9 mouse cellular contexts compared by ENCODE assay signal in genomic region chr7:71383341-71384130, GRCm38 (mm10). TPM values are rescaled to one million over a fixed set of nuclear protein-coding genes. Genes with fewer than 3 reads are reported as not detected.
DNase-seq lines count a peak whose midpoint lies in the region; ATAC-seq lines count a peak whose summit lies in the region.
"Had no signal": no experiment of that assay in that cellular context is flagged by ENCODE, and none has a peak within 500 bp of the region (broad histone marks: within the 10 kb centered on the region; RNA-seq: fewer than 3 reads in every experiment).

No protein-coding gene starts in this region.

- peaks cover 29% of the 10 kb centered on the region for H3K4me1 ChIP-seq in embryonic facial prominence, embryonic 13.5 days
- H3K4me1 ChIP-seq in lung, embryonic 16.5 days (replicated peaks; ENCODE audit: control insufficient read depth, insufficient read depth, low read length), result peaks cover 34% of the 10 kb centered on the region

- H3K27ac ChIP-seq in embryonic facial prominence, embryonic 13.5 days, result 0 out of 2 replicates have a peak overlapping the region, but pooled peaks have one; percentile 57
- H3K27ac ChIP-seq in lung, embryonic 16.5 days (ENCODE audit: low read length), result peak overlapping the region; percentile 91
- H3K27ac ChIP-seq: macrophage had no signal

- H3K9ac ChIP-seq in embryonic facial prominence, embryonic 13.5 days, result 0 out of 2 replicates have a peak overlapping the region, but pooled peaks have one; percentile 27
- H3K9ac ChIP-seq in lung, embryonic 16.5 days (ENCODE audit: low read length), result peak overlapping the region; percentile 23

- peak; percentile 25 to 46 for DNase-seq in cerebellum, postnatal 14 days
- peak; percentile 40 to 51 for DNase-seq in heart, postnatal 10 days
- DNase-seq in layer of hippocampus, adult 9-10 months (ENCODE audit: low spot score), result peak; percentile 16
- peak; percentile 43 to 49 for DNase-seq in right cerebral cortex, postnatal 10 days (ENCODE audit: low spot score in 2 of 2)
- no peak for DNase-seq in spleen, postnatal 36 days (ENCODE audit: low spot score in 2 of 2)

- H3K9me3 ChIP-seq in embryonic facial prominence, embryonic 13.5 days, result no peaks in the 10 kb centered on the region
- H3K9me3 ChIP-seq in lung, embryonic 16.5 days (ENCODE audit: control insufficient read depth, low read length), result no peaks in the 10 kb centered on the region

- intact Hi-C loops in heart, postnatal 10 days (cut with DNase I), result no loop called here

- 23% methylated on average over 20 of the region's 20 CpGs for WGBS in embryonic facial prominence, embryonic 13.5 days
- WGBS in lung, embryonic 16.5 days, result 37% methylated on average over 20 of the region's 20 CpGs

- no peak overlapping the region for H3K4me3 ChIP-seq in embryonic facial prominence, embryonic 13.5 days
- no peak overlapping the region for H3K4me3 ChIP-seq in lung, embryonic 16.5 days (ENCODE audit: low read length)

- H3K27me3 ChIP-seq in embryonic facial prominence, embryonic 13.5 days, result peaks cover 19% of the 10 kb centered on the region
- H3K27me3 ChIP-seq in lung, embryonic 16.5 days (ENCODE audit: control insufficient read depth, insufficient read depth, low read depth, low read length), result no peaks in the 10 kb centered on the region

- no peaks in the 10 kb centered on the region for H3K36me3 ChIP-seq in embryonic facial prominence, embryonic 13.5 days
- H3K36me3 ChIP-seq in lung, embryonic 16.5 days (ENCODE audit: control insufficient read depth, insufficient read depth, low read length), result no peaks in the 10 kb centered on the region

- no peak for ATAC-seq in cerebellum, adult (ENCODE audit: insufficient number of reproducible peaks, low FRiP score, low TSS enrichment)
- ATAC-seq in embryonic facial prominence, embryonic 13.5 days (ENCODE audit: insufficient number of reproducible peaks, insufficient read depth, low FRiP score, low TSS enrichment, low read depth), result no peak
- ATAC-seq in lung, embryonic 16.5 days (ENCODE audit: low read depth), result peak; percentile 85

- peak overlapping the region; percentile 45 for H3K4me2 ChIP-seq in embryonic facial prominence, embryonic 13.5 days
- peak overlapping the region; percentile 21 for H3K4me2 ChIP-seq in lung, embryonic 16.5 days (ENCODE audit: low read depth, low read length)

RNA-seq across cellular contexts. Expression of gene Gm10295, which starts 32.3 kb away (rescaled TPM):
- not detected in 2 replicates for polyA plus RNA-seq in embryonic facial prominence, embryonic 13.5 days (2015; fragmentation: Nextera tagmentation; extraction: Ambion mirVana)
- total RNA-seq in heart, postnatal 10 days (2021), result not detected
- polyA plus RNA-seq in lung, embryonic 16.5 days (2015; fragmentation: Nextera tagmentation; extraction: Ambion mirVana), result 0.05 TPM in 1 of 2 replicates, not detected in the other
- polyA plus RNA-seq: macrophage had no signal

Comparison
In these comparisons a context has a peak if more than half of its experiments do, and no peak if none do; other contexts are left out.
1. DNase-seq: peak in cerebellum, postnatal 14 days (2 of 2), heart, postnatal 10 days (2 of 2), layer of hippocampus, adult 9-10 months (single experiment) and right cerebral cortex, postnatal 10 days (2 of 2); none in spleen, postnatal 36 days (0 of 2).